Mouse (Mus musculus) adrenal gland, adult 8-10 months (tissue): ENCODE data around the gene Prdm5. TPM values are rescaled to one million over a fixed set of nuclear protein-coding genes. Genes with fewer than 3 reads are reported as not detected.

ENCODE experiments used
- DNase-seq: peaks from one replicate; pipeline ENCODE4 v3.0.0; 2022
- total RNA-seq, 4 experiments: library from RNA; stranded (reverse); gene quantifications; 2 replicates each; pipeline ENCODE4 v1.2.4; 2022

Prdm5 gene
- total RNA-seq, 4 experiments from 2014 or later, result 17.9 to 28.5 (median 21.7) TPM

DNA sequence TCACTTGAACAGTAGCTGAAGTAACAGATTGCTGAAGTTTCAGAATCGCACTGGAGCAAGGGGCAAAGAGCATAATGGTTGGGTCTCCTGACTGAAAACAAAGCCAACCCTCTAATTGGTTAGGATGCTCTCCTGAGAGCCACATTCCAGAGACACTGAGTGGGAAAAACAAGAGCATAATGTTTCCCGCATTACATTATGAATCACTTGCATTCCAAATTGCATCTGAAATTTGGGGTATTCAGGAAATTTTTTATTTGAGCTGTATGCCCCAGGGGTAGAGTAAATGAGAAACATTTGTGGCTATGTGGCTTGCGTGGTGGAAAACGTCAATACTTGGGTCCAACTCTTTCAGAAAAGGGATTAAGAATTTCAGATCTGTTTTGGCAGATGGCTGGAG lies 55.2 kb downstream of the Prdm5 start:
- no peak for DNase-seq

GRCm38 (mm10) chr6:65842579-65842978 lies 63.8 kb downstream of the Prdm5 start:
- no peak for DNase-seq

DNA sequence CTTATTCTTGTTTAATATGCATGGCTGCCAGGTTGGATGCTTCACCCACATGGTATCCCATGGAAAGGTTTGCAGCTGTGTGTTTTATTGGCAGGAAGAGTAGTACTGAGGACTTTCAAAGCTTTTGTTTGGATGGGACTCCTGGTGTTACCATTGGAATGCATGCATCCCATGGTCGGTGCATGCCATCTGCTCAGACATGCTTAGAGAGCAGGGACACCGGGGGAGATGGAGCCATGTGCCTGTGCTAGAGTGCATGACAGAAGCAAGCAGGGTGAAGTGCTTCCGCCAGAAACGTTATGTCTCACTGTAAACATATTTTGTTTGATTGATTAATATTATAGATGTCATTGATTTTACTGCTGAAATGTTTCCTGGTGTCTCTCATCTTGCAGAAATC lies 70.3 kb downstream of the Prdm5 start:
- no peak for DNase-seq

GRCm38 (mm10) chr6:65849687-65850086 lies 70.9 kb downstream of the Prdm5 start:
- DNase-seq, result no peak

DNA sequence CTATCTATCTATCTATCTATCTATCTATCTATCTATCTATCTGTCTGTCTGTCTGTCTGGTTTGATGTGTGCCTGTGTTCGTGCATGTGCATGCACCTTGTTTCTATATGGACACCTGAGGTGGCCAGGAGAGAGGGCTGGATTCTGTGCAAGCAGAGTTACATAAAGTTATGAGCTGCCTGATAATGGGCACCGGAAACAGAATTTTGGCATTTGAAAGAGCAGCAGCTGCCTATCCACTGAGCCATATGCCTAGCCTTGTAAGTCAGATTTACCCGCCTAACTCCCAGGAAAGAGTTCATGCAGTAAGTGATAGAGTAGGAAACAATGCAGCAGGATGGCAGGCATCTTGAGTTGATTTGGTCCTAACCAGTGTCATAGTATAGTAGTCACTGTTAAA lies 71.4 kb downstream of the Prdm5 start:
- no peak for DNase-seq

DNA sequence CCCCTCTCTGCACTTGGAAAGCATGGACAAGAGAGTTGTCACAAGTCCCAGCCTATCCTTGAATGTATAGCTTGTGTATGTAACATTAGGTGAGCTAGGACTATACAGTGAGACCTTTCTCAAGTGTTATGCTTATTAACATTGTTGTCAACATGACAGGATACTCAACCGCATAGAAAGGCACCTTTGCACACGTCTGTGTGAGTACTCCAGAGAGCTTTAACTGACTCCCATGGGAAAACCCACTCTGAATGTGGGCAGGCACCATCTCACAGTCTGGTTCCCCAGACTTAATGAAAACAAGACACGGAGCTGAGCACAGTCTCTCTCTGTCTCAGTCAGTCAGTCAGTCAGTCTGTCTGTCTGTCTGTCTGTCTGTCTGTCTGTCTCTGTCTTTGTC lies 75.2 kb downstream of the Prdm5 start:
- no peak for DNase-seq

- DNase-seq, result no peak
These were observed 75.8 kb downstream of the Prdm5 start for GRCm38 (mm10) chr6:65854585-65854984.

DNA sequence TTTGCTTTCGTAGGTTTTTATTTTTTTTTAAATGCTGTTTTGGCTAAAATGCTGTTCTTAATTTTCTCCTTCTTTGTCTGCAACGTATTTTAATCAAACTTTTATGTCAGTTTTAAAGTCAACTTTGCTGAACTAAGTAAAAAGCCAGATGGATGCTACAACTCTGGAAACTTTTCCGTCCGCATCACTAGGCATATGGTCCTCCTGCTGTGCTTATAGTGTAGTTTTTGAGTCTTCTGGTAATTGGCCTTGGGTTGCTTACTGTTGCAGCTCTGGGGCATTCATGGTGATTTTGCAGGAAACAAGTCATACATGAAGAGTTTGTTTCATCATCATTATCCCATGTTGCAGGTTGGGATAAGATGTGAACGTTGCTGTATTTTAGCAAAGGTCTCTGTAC lies 81.8 kb downstream of the Prdm5 start:
- no peak for DNase-seq

DNA sequence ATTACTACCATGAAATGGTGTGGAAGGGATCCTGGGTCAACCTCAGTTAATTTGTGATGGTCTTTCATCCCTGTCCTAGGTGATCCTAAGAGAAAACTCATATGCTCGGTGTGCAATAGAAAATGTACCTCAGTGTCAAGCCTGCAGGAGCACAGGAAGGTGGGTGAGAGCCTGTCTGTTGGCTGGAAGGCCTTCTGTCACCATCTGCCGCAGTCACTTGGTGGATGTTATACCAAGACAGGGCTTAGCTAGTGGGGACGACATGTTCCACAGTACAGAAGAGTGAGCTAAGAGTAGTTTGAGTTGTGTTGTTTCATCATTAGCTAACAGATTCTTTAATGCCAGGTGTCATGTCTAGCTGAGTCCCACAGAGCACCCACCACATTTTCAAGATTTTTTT lies 84.0 kb downstream of the Prdm5 start:
- no peak for DNase-seq

DNA sequence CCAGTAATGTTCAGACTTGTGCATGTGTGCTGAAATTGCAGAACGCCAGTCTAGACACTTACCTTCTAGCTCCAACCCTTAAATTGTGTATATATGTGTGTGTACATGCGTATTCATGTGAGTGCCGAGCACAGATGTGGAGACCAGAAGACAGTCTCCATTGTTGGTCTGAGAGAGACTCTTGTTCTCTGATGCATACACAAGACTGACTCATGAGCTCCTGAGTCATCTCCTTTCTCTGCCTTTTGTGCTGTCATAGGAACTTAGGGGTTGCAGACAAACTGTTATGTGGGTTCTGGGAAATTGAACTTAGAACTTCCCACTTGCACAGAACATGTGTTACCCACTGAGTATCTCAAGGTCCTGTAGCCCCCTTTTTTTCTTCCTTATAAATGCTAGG lies 85.4 kb downstream of the Prdm5 start:
- DNase-seq, result no peak

- no peak for DNase-seq
These were observed 86.1 kb downstream of the Prdm5 start for GRCm38 (mm10) chr6:65864919-65865318.

GRCm38 (mm10) chr6:65865861-65866260 lies 87.1 kb downstream of the Prdm5 start:
- DNase-seq, result no peak

GRCm38 (mm10) chr6:65871754-65872278 lies 93.0 kb downstream of the Prdm5 start:
- DNase-seq, result no peak

- DNase-seq, result no peak
These were observed 99.5 kb downstream of the Prdm5 start for GRCm38 (mm10) chr6:65878300-65878699.

DNA sequence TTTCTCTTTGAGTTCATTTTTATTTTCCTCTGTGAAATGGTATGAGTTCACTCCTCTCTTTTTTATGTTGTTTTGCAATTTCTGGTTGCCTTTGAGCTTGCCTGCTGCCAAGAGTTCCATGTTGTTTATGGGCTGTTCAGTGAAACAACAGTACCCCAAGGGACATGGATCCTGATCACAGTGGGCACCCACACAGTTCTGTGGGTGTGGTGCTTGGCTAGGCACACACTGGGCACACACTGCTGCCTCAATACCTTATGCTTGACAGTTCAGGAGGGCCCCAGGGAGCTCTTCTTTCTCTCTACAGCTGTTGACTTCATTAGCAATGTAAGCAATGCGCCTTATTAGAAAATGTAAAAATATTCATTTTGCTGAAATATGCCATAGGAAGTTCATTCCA lies 110.0 kb downstream of the Prdm5 start:
- no peak for DNase-seq

- no peak for DNase-seq
These were observed 113.4 kb downstream of the Prdm5 start for GRCm38 (mm10) chr6:65892045-65892660.

GRCm38 (mm10) chr6:65906657-65907182 lies 127.9 kb downstream of the Prdm5 start:
- DNase-seq, result no peak

- no peak for DNase-seq
These were observed 136.6 kb downstream of the Prdm5 start for GRCm38 (mm10) chr6:65915421-65915820.

- DNase-seq, result no peak
These were observed 142.9 kb downstream of the Prdm5 start for GRCm38 (mm10) chr6:65921703-65922102.

DNA sequence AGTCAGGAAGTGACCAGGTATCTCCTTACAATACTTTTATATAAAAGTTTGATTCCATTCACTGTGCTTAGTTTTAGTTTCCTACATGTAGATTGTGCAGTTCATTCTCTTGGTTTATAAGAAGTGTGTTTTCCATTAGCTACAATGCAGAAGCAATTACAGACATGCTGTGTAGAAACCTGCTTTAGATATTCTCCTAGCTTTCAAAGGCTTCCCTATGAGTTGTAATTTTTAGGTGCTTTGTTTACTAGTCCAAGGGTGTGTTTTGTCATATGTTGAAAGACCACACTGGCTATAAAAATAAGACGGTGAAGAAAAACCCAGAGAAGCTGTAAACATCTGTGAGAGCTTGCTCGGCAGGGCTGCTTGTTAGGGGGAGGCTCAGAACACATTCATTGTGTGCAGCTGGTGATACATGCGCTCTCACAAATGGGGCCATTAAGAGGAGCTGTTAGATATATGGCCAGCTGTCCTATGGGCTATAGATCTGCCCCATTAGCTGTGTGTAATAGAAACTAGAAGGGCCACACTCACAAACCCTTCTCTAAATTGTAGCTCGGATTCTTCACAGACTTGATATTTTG lies 144.8 kb downstream of the Prdm5 start:
- DNase-seq, result no peak

DNA sequence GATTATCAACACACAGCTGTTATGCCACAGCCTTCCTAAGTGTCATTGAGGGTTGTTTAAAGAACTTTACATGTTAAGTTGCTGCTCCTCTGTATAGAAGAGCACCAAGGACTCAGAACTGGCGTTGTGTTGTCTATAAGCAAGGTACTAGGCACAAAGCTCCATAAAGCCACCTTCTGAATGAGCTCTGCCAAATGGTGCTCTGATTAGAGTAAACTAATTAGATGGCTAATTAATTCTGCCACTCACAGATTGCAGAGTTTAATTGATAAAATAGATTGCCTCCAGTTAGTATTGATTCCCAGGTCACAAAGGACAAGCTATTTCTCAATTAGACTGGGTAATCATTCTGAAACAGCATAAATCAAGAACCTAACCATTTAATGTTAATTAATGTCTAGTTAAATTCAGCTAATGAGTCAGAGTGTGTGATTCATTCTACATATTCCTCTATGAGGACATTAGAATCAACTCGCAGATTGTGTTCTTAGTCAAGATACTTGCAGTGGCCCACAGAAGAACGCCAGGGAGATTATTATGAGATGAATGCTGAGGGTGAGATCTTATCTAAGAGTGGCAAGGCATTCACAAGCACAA lies 147.0 kb downstream of the Prdm5 start:
- DNase-seq, result no peak

- no peak for DNase-seq
These were observed 151.7 kb downstream of the Prdm5 start for GRCm38 (mm10) chr6:65930523-65930922.

DNA sequence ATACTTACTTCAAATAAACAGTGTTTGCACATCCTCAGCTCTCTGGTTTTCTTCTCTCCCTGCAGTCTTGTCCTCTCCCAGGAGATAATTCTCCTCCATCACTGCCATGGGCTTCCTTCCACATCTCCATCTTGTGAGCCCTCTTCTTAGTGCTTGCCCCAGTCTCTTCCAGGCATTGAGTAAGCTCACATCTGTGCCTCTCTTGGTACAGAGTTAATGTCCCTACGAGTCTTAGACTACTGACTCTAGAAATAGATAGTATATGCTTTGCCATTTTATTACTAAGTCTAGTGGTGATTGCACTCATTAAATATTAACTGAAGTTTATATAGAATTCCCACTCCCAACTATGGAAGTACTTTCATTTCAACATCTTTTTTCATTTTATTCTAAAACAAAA lies 154.0 kb downstream of the Prdm5 start:
- DNase-seq, result no peak

DNA sequence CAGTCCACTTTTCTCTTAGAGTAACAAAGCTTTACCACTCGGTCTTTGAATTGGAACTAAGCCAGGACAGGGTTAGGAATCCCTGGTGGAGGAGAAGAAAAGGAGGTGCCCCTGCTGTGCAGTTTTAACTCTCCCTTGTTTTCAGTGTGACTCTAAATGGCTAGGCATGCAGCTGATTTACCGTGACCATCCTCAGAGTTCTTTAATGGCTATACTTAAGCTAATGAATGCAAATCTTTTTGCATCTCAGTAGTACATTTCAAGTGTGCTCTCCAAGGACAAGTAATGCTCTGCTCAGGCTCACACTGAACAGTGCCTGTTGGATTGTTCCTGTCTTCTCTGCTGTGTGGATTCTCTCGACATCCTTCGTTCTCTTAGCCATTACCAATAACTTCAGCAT lies 154.4 kb downstream of the Prdm5 start:
- no peak for DNase-seq
